Mouse (Mus musculus) neural tube, embryonic 15.5 days (tissue): Measurements from ENCODE around the gene Ugt1a8. TPM values are rescaled to one million over a fixed set of nuclear protein-coding genes. Genes with fewer than 3 reads are reported as not detected.

Source experiments
- ATAC-seq: fragments of 200-750 bp; cut with Nextera tagmentation; 2 replicates; pipeline ENCODE4 v1.8.0; 2017; ENCODE audit warnings: mild to moderate bottlenecking, moderate TSS enrichment, moderate library complexity; ENCODE audit not compliant: low FRiP score
- H3K27ac ChIP-seq: fragments of 300-500 bp; sonication (generic); replicated peaks from 2 replicates; pipeline ENCODE4 v1.5.1; 2015; ENCODE audit warnings: mild to moderate bottlenecking, inconsistent platforms
- H3K27me3 ChIP-seq: fragments of 300-500 bp; sonication (generic); replicated peaks from 2 replicates; pipeline ENCODE4 v1.6.1; 2015; ENCODE audit warnings: inconsistent platforms
- H3K36me3 ChIP-seq: fragments of 300-500 bp; sonication (generic); 2 replicates; pipeline ENCODE4 v1.6.1; 2015; ENCODE audit warnings: inconsistent platforms
- H3K4me1 ChIP-seq: fragments of 300-500 bp; sonication (generic); 2 replicates; pipeline ENCODE4 v1.6.1; 2015; ENCODE audit warnings: inconsistent platforms
- H3K4me2 ChIP-seq: fragments of 300-500 bp; sonication (generic); 2 replicates; pipeline ENCODE4 v1.6.1; 2015; ENCODE audit warnings: inconsistent platforms, mild to moderate bottlenecking, moderate library complexity
- H3K4me3 ChIP-seq: fragments of 300-500 bp; sonication (generic); replicated peaks from 2 replicates; pipeline ENCODE4 v1.5.1; 2015; ENCODE audit warnings: mild to moderate bottlenecking, inconsistent platforms
- H3K9ac ChIP-seq: fragments of 300-500 bp; sonication (generic); replicated peaks from 2 replicates; pipeline ENCODE4 v1.6.1; 2015; ENCODE audit warnings: mild to moderate bottlenecking, inconsistent platforms
- H3K9me3 ChIP-seq: fragments of 300-500 bp; sonication (generic); replicated peaks from 2 replicates; pipeline ENCODE4 v1.6.1; 2016; ENCODE audit warnings: inconsistent platforms
- WGBS: fragments of 180-500 bp; shearing (Covaris S2); methylation state at CpG from one replicate; pipeline ENCODE4 v1.1.7; 2015; ENCODE audit warnings: mixed read lengths; 5-methylcytosine and 5-hydroxymethylcytosine counted together
- polyA plus RNA-seq: library from polyadenylated mRNA; unstranded; fragments of >200 nt; fragmentation: Nextera tagmentation; extraction: Ambion mirVana; gene quantifications from 2 replicates; pipeline ENCODE4 v1.2.1, GENCODE M21; 2015

The Ugt1a8 gene
- polyA plus RNA-seq, 1 experiment from 2014 or later: not detected

GRCm38 (mm10) chr1:88248658-88249057 lies 161.0 kb downstream of the Ugt1a8 start:
- Histone ChIP-seq H3K27me3 (no peaks in the 10 kb centered on the region), H3K27ac (no peak overlapping the region), H3K4me1 (no peaks in the 10 kb centered on the region), H3K9me3 (peaks cover 86% of the 10 kb centered on the region), H3K4me3 (no peak overlapping the region), H3K4me2 (no peak overlapping the region), H3K36me3 (no peaks in the 10 kb centered on the region), H3K9ac (no peak overlapping the region)
- no peak for ATAC-seq
- WGBS: 72% methylated on average over 4 of the region's 4 CpGs

- WGBS: 81% methylated on average over 7 of the region's 7 CpGs
Measured at GRCm38 (mm10) chr1:88249596-88249995, 162.0 kb downstream of the Ugt1a8 start.

DNA sequence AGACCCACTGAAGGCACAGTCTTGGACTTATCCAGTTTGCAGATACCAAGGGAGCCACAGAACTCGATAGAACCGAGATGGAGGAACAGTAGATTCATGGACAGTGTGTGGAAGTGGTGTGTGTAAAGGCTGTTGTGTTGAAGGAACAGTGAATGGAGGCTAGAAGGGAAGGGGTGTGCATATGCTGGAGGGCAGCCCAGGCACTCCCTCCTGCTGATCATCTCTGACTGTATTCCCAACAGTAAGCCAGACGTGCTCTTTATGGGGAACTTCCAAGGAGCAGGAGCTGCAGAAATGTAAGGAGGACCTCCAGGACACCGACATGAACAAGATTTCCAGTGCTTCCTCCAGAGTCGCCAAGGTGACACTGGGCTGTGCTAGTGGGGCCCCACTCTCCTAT lies 162.4 kb downstream of the Ugt1a8 start:
- 83% methylated on average over 5 of the region's 5 CpGs for WGBS
- Histone ChIP-seq H3K27ac (no peak overlapping the region), H3K27me3 (no peaks in the 10 kb centered on the region), H3K4me1 (no peaks in the 10 kb centered on the region), H3K4me2 (no peak overlapping the region), H3K9me3 (peaks cover 84% of the 10 kb centered on the region), H3K4me3 (no peak overlapping the region), H3K36me3 (no peaks in the 10 kb centered on the region), H3K9ac (no peak overlapping the region)
- ATAC-seq: no peak

More at GRCm38 (mm10) chr1:88249596-88249995, 162.0 kb downstream of the Ugt1a8 start:
- ATAC-seq: no peak
- Histone ChIP-seq H3K27ac (no peak overlapping the region), H3K9me3 (peaks cover 84% of the 10 kb centered on the region), H3K4me1 (no peaks in the 10 kb centered on the region), H3K9ac (no peak overlapping the region), H3K27me3 (no peaks in the 10 kb centered on the region), H3K4me3 (no peak overlapping the region), H3K4me2 (no peak overlapping the region), H3K36me3 (no peaks in the 10 kb centered on the region)

DNA sequence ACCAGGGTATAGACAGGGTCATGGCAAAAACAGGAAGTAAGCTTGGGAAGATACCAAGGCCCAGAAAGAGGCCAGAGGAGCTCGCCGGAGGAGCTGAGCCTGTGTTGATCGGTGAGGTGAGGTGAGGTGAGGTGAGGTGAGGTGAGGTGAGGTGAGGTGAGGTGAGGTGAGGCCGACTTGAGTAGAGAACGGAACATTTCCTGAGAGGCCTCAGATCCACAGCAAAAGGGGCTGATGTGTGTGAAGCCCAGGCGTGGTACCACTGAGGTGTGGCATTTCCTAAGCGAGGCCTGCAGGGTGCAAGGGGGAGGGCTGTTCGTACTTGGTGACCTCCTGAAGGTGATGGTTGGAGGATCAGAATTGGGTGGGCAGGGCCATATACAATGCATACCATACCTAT lies 165.5 kb downstream of the Ugt1a8 start:
- no peaks in the 10 kb centered on the region for H3K4me1 ChIP-seq
- H3K36me3 ChIP-seq: no peaks in the 10 kb centered on the region
- H3K27me3 ChIP-seq: no peaks in the 10 kb centered on the region
- H3K9ac ChIP-seq: no peak overlapping the region
- no peak overlapping the region for H3K27ac ChIP-seq
- H3K4me3 ChIP-seq: no peak overlapping the region
- WGBS: 78% methylated on average over 8 of the region's 8 CpGs
- peaks cover 66% of the 10 kb centered on the region for H3K9me3 ChIP-seq
- H3K4me2 ChIP-seq: no peak overlapping the region
- ATAC-seq: no peak

DNA sequence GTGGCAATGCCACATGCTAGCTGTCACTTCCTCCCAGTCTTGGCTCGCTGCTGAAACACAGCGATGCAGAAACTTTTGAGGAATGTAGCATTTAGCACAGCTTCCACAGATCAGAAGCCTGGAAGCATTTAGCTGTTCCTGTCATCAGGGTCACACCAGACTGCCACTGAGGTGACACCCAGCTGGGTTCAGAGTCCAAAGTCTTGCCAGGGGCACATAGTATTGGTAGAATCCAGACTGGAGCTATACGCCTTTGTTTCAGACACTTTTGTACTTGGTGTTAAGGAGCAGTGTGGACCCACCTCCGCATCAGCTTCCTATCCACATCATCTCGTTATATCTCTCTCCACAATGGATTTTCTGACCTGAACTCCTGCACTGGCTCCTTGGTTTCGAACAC lies 165.9 kb downstream of the Ugt1a8 start:
- Histone ChIP-seq H3K36me3 (no peaks in the 10 kb centered on the region), H3K4me1 (no peaks in the 10 kb centered on the region), H3K9me3 (peaks cover 62% of the 10 kb centered on the region), H3K4me2 (no peak overlapping the region), H3K4me3 (no peak overlapping the region), H3K9ac (no peak overlapping the region), H3K27ac (no peak overlapping the region), H3K27me3 (no peaks in the 10 kb centered on the region)
- WGBS: 76% methylated on average over 6 of the region's 6 CpGs
- no peak for ATAC-seq

DNA sequence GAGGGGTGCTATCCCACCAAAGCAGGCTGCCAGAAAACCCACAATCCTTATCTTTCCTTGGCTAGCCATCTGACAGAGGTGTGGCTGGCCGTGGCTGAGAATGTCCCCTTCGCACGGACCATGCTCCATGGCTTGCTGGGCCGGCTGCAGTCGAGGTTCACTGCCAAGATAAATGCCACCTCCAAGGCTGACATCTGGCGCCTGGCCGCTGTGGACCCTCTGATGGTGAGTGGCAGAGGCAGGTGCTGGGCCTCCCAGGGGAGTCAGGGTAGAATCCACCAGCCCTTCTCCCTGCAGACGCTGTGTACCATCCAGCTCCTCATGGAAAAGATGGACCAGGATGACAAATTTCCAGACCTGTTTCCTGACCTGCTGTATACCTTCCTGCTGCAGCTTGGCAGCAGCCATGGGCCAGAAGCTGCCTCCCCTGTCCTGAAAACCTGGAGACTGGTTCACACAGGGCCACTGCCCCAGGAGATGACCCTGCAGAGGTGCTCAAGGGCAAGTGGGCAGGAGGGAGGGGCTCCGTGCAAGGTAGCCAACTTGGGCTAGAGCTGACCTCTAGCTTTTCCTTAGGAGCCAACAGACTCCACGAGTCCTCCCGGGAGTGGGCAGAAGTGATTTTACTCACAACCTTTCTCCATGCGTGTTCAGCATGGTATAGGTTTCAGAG lies 167.3 kb downstream of the Ugt1a8 start:
- Histone ChIP-seq H3K4me1 (peaks cover 6% of the 10 kb centered on the region), H3K4me3 (no peak overlapping the region), H3K4me2 (no peak overlapping the region), H3K9ac (no peak overlapping the region), H3K27ac (no peak overlapping the region), H3K27me3 (no peaks in the 10 kb centered on the region), H3K9me3 (peaks cover 48% of the 10 kb centered on the region), H3K36me3 (peaks cover under 1% of the 10 kb centered on the region)
- 90% methylated on average over 12 of the region's 12 CpGs for WGBS
- ATAC-seq: no peak

GRCm38 (mm10) chr1:88255466-88255857 lies 167.8 kb downstream of the Ugt1a8 start:
- Histone ChIP-seq H3K4me2 (no peak overlapping the region), H3K27ac (no peak overlapping the region), H3K9ac (no peak overlapping the region), H3K4me1 (peaks cover 6% of the 10 kb centered on the region), H3K4me3 (no peak overlapping the region), H3K27me3 (no peaks in the 10 kb centered on the region), H3K9me3 (peaks cover 43% of the 10 kb centered on the region), H3K36me3 (peaks cover 5% of the 10 kb centered on the region)
- ATAC-seq: no peak
- WGBS: 64% methylated on average over 2 of the region's 2 CpGs

GRCm38 (mm10) chr1:88255989-88256754 lies 168.6 kb downstream of the Ugt1a8 start:
- H3K9ac ChIP-seq: no peak overlapping the region
- no peak overlapping the region for H3K27ac ChIP-seq
- 83% methylated on average over 13 of the region's 13 CpGs for WGBS
- H3K9me3 ChIP-seq: peaks cover 36% of the 10 kb centered on the region
- H3K4me3 ChIP-seq: no peak overlapping the region
- H3K27me3 ChIP-seq: no peaks in the 10 kb centered on the region
- no peak for ATAC-seq
- H3K4me1 ChIP-seq: peaks cover 6% of the 10 kb centered on the region
- peaks cover 12% of the 10 kb centered on the region for H3K36me3 ChIP-seq
- H3K4me2 ChIP-seq: no peak overlapping the region

DNA sequence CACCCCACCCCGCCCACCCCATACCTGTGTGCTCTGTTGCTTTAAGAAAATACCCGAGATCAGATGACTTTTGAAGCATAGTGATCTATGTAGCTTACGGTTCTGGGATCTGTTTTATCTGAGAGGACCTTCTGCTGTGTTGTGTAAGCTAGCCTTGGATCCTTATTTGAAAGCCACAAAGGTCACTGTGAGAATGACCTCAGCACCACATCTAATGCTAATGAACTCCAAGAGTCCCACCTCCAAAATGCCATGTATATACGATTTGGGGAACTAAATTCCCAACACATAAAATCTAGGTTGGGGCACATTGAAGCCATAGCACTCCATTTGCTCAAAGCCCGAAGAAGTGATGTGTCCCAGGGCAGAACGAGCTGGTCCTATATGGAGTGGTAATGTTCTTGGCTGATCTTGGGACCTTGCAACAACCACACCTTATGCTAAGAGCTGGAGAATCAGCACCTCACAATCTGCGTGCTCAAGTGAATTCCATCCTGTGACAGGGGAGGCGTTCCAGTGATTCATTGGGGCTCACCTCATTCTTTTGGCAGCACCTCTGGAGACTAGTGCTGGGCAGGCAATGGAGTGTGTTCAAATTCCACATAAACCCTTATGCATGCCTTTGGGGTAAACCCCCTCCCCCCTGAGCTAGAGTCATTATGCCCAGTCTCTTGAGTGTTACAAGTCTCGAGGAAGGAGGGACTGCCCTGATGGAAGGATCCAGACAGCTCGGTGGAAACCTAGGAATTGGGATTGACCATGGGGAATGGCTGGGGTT lies 169.5 kb downstream of the Ugt1a8 start:
- Histone ChIP-seq H3K4me2 (no peak overlapping the region), H3K9ac (no peak overlapping the region), H3K36me3 (peaks cover 20% of the 10 kb centered on the region), H3K27ac (no peak overlapping the region), H3K4me3 (no peak overlapping the region), H3K9me3 (peaks cover 33% of the 10 kb centered on the region), H3K4me1 (peaks cover 6% of the 10 kb centered on the region), H3K27me3 (no peaks in the 10 kb centered on the region)
- 82% methylated on average over 10 of the region's 10 CpGs for WGBS
- ATAC-seq: no peak

GRCm38 (mm10) chr1:88257681-88258080 lies 170.1 kb downstream of the Ugt1a8 start:
- no peak for ATAC-seq

GRCm38 (mm10) chr1:88258361-88258760 lies 170.7 kb downstream of the Ugt1a8 start:
- Histone ChIP-seq H3K4me3 (no peak overlapping the region), H3K9ac (no peak overlapping the region), H3K27ac (no peak overlapping the region), H3K36me3 (peaks cover 33% of the 10 kb centered on the region), H3K4me1 (peaks cover 6% of the 10 kb centered on the region), H3K4me2 (no peak overlapping the region), H3K9me3 (peaks cover 24% of the 10 kb centered on the region), H3K27me3 (no peaks in the 10 kb centered on the region)
- 67% methylated on average over 6 of the region's 6 CpGs for WGBS
- ATAC-seq: no peak

More at GRCm38 (mm10) chr1:88257681-88258080, 170.1 kb downstream of the Ugt1a8 start:
- 83% methylated on average over 6 of the region's 6 CpGs for WGBS
- Histone ChIP-seq H3K36me3 (peaks cover 26% of the 10 kb centered on the region), H3K4me3 (no peak overlapping the region), H3K27ac (no peak overlapping the region), H3K9me3 (peaks cover 27% of the 10 kb centered on the region), H3K4me2 (no peak overlapping the region), H3K9ac (no peak overlapping the region), H3K27me3 (no peaks in the 10 kb centered on the region), H3K4me1 (peaks cover 6% of the 10 kb centered on the region)
